Comparison of ENCODE assay signal across 14 mouse cellular contexts in genomic region chr3:146792144-146792748, GRCm38 (mm10). TPM values are rescaled to one million over a fixed set of nuclear protein-coding genes. Genes with fewer than 3 reads are reported as not detected.
DNase-seq lines count a peak whose midpoint lies in the region; ATAC-seq and TF ChIP-seq lines count a peak whose summit lies in the region.
"Had no signal": no experiment of that assay in that cellular context is flagged by ENCODE, and none has a peak within 500 bp of the region (broad histone marks: within the 10 kb centered on the region; RNA-seq: fewer than 3 reads in every experiment).

No protein-coding gene starts in this region.

- no peak overlapping the region for H3K27ac ChIP-seq in hindbrain, postnatal 0 days
- H3K27ac ChIP-seq in hindbrain, embryonic 11.5 days (ENCODE audit: low read depth, low read length) = no peak overlapping the region
- H3K27ac ChIP-seq in lung, postnatal 0 days (ENCODE audit: low read length) = no peak overlapping the region
- H3K27ac ChIP-seq: intestine, embryonic 15.5 days; macrophage had no signal

- TF ChIP-seq CTCF in hindbrain, postnatal 0 days (IDR thresholded peaks at IDR 0.05; ENCODE audit: low read depth) = peak; percentile 58
- TF ChIP-seq CTCF in lung, postnatal 0 days (IDR thresholded peaks at IDR 0.05) = peak; percentile 61
- peak; percentile 62 for TF ChIP-seq CTCF in Patski (IDR thresholded peaks at IDR 0.05)

- no peaks in the 10 kb centered on the region for H3K4me1 ChIP-seq in hindbrain, postnatal 0 days (ENCODE audit: insufficient read depth, low read length)
- H3K4me1 ChIP-seq in hindbrain, embryonic 11.5 days (replicated peaks; ENCODE audit: control insufficient read depth, insufficient read depth, low read length) = no peaks in the 10 kb centered on the region
- H3K4me1 ChIP-seq in lung, postnatal 0 days (ENCODE audit: insufficient read depth, low read depth, low read length) = no peaks in the 10 kb centered on the region
- H3K4me1 ChIP-seq: intestine, embryonic 15.5 days had no signal

- 81% methylated on average over 3 of the region's 3 CpGs for WGBS in hindbrain, postnatal 0 days
- WGBS in hindbrain, embryonic 11.5 days = 93% methylated on average over 3 of the region's 3 CpGs
- WGBS in lung, postnatal 0 days = 79% methylated on average over 3 of the region's 3 CpGs

- no peak overlapping the region for H3K4me2 ChIP-seq in hindbrain, postnatal 0 days (ENCODE audit: low read depth, low read length)
- no peak overlapping the region for H3K4me2 ChIP-seq in hindbrain, embryonic 11.5 days (replicated peaks; ENCODE audit: low read depth, low read length)
- H3K4me2 ChIP-seq in lung, postnatal 0 days (replicated peaks; ENCODE audit: low read depth, low read length) = no peak overlapping the region
- H3K4me2 ChIP-seq: intestine, embryonic 15.5 days had no signal

- no peaks in the 10 kb centered on the region for H3K27me3 ChIP-seq in hindbrain, postnatal 0 days (ENCODE audit: insufficient read depth, low read length)
- H3K27me3 ChIP-seq in hindbrain, embryonic 11.5 days (ENCODE audit: control insufficient read depth, insufficient read depth, low read length) = no peaks in the 10 kb centered on the region
- no peaks in the 10 kb centered on the region for H3K27me3 ChIP-seq in lung, postnatal 0 days (replicated peaks; ENCODE audit: insufficient read depth, low read length)
- H3K27me3 ChIP-seq in Patski = no peaks in the 10 kb centered on the region
- H3K27me3 ChIP-seq: intestine, embryonic 15.5 days had no signal

- H3K9me3 ChIP-seq in hindbrain, postnatal 0 days (ENCODE audit: low read length) = no peaks in the 10 kb centered on the region
- H3K9me3 ChIP-seq in hindbrain, embryonic 11.5 days (ENCODE audit: control insufficient read depth, low read length) = no peaks in the 10 kb centered on the region
- no peaks in the 10 kb centered on the region for H3K9me3 ChIP-seq in lung, postnatal 0 days (ENCODE audit: low read length)
- H3K9me3 ChIP-seq: intestine, embryonic 15.5 days had no signal

- POLR2A ChIA-PET in Patski (lab: Charles Lee) = no interaction called here

- no peak overlapping the region for H3K4me3 ChIP-seq in hindbrain, postnatal 0 days (ENCODE audit: low read length)
- no peak overlapping the region for H3K4me3 ChIP-seq in hindbrain, embryonic 11.5 days (ENCODE audit: low read depth, low read length)
- H3K4me3 ChIP-seq in lung, postnatal 0 days (ENCODE audit: low read depth, low read length) = no peak overlapping the region
- H3K4me3 ChIP-seq: intestine, embryonic 15.5 days; myocyte had no signal

- H3K36me3 ChIP-seq in hindbrain, postnatal 0 days (ENCODE audit: insufficient read depth, low read length) = no peaks in the 10 kb centered on the region
- H3K36me3 ChIP-seq in hindbrain, embryonic 11.5 days (ENCODE audit: control insufficient read depth, insufficient read depth, low read length) = no peaks in the 10 kb centered on the region
- H3K36me3 ChIP-seq in lung, postnatal 0 days (ENCODE audit: insufficient read depth, low read length) = no peaks in the 10 kb centered on the region
- H3K36me3 ChIP-seq: intestine, embryonic 15.5 days had no signal

- CTCF ChIA-PET in Patski (lab: Charles Lee) = interaction anchor here (0.6 to 5.8 kb wide), 7 partner anchors 10 to 154 kb away, joined by 3 to 34 read pairs (median 4); no protein-coding TSS in a partner anchor

- TF ChIP-seq EP300 in lung, postnatal 0 days (IDR thresholded peaks at IDR 0.05) = no peak

- no peak overlapping the region for H3K9ac ChIP-seq in hindbrain, postnatal 0 days (replicated peaks; ENCODE audit: low read length)
- H3K9ac ChIP-seq in hindbrain, embryonic 11.5 days (ENCODE audit: low read depth, low read length) = no peak overlapping the region
- no peak overlapping the region for H3K9ac ChIP-seq in lung, postnatal 0 days (replicated peaks; ENCODE audit: low read depth)
- H3K9ac ChIP-seq: intestine, embryonic 15.5 days had no signal

- in situ Hi-C loops in Patski (cut with MboI; ENCODE audit: low pct_unique_long_range_greater_than_20kb) = no loop called here

- DNase-seq in hindbrain, postnatal 0 days (ENCODE audit: low spot score) = peak; percentile 64
- no peak for DNase-seq in hindbrain, embryonic 11.5 days (ENCODE audit: low spot score)
- DNase-seq in lung, postnatal 0 days (ENCODE audit: low spot score) = peak; percentile 21
- DNase-seq in lung, postnatal 25 days (ENCODE audit: low spot score) = no peak
- DNase-seq in Patski (ENCODE audit: low read depth, low spot score) = no peak
- DNase-seq in retina, postnatal 1 day = peak; percentile 15
- DNase-seq in layer of hippocampus, postnatal 10 days (ENCODE audit: low spot score in 2 of 2) = no peak
- DNase-seq: cerebellum, adult 9-11 months; gastrocnemius, postnatal 10 days; left cerebral cortex, postnatal 4 days had no signal

- no peak for ATAC-seq in hindbrain, postnatal 0 days
- ATAC-seq in hindbrain, embryonic 11.5 days (ENCODE audit: low FRiP score) = no peak
- ATAC-seq in lung, postnatal 0 days = no peak
- ATAC-seq in Patski = no peak
- no peak for ATAC-seq in CD4-positive, CD25-positive, alpha-beta regulatory T cell, adult 4 months
- ATAC-seq: intestine, embryonic 15.5 days had no signal

RNA-seq across cellular contexts. Expression of gene Prkacb, which starts 20.5 kb away (rescaled TPM):
- total RNA-seq in hindbrain, postnatal 0 days (2014; rRNA removed) = 235 and 238 TPM in 2 replicates
- 167 and 180 TPM in 2 replicates for polyA plus RNA-seq in hindbrain, postnatal 0 days (2015; fragmentation: Nextera tagmentation; extraction: Ambion mirVana)
- polyA plus RNA-seq in hindbrain, embryonic 11.5 days (2014; fragmentation: Nextera tagmentation; extraction: Ambion mirVana) = 64.8 and 70.8 TPM in 2 replicates
- polyA plus RNA-seq in lung, postnatal 0 days (2015; fragmentation: Nextera tagmentation; extraction: Ambion mirVana) = 37.5 and 40.9 TPM in 2 replicates
- polyA plus RNA-seq in Patski (2021) = 131 TPM
- 100 to 1,000 TPM; 249 to 257 TPM for total RNA-seq in layer of hippocampus, postnatal 10 days (2021)
- polyA plus RNA-seq in CD4-positive, CD25-positive, alpha-beta regulatory T cell, adult 4 months (2017; shearing (Covaris generic)) = 100 to 1,000 TPM; 121 to 154 TPM

RNA-seq across cellular contexts. Expression of gene Ttll7, which starts 59.9 kb away (rescaled TPM):
- total RNA-seq in hindbrain, postnatal 0 days (2014; rRNA removed) = 20.4 and 23.9 TPM in 2 replicates
- polyA plus RNA-seq in hindbrain, postnatal 0 days (2015; fragmentation: Nextera tagmentation; extraction: Ambion mirVana) = 7.9 and 8.6 TPM in 2 replicates
- 9.7 and 11.2 TPM in 2 replicates for polyA plus RNA-seq in hindbrain, embryonic 11.5 days (2014; fragmentation: Nextera tagmentation; extraction: Ambion mirVana)
- polyA plus RNA-seq in lung, postnatal 0 days (2015; fragmentation: Nextera tagmentation; extraction: Ambion mirVana) = 11.9 and 12.4 TPM in 2 replicates
- polyA plus RNA-seq in Patski (2021) = 16.6 TPM
- total RNA-seq in layer of hippocampus, postnatal 10 days (2021) = 10 to 100 TPM; 78.7 to 88.3 TPM
- not detected for polyA plus RNA-seq in CD4-positive, CD25-positive, alpha-beta regulatory T cell, adult 4 months (2017; shearing (Covaris generic))
- polyA plus RNA-seq: macrophage had no signal

Comparison
In these comparisons a context has a peak if more than half of its experiments do, and no peak if none do; other contexts are left out.
1. DNase-seq: peak in hindbrain, postnatal 0 days (single experiment), lung, postnatal 0 days (single experiment) and retina, postnatal 1 day (single experiment); none in hindbrain, embryonic 11.5 days (single experiment), lung, postnatal 25 days (single experiment), Patski (single experiment) and layer of hippocampus, postnatal 10 days (0 of 2).
2. Peak in every context shown above with its lines, with median percentiles within 50 percentile points of each other: CTCF ChIP-seq.